Mouse (Mus musculus) testis, adult 2 months (tissue): ENCODE results near the gene Negr1.

ENCODE experiments used
- CTCF ChIP-seq: fragments of 200-500 bp; IDR thresholded peaks from 2 replicates; pipeline ENCODE4 v1.5.1; 2012; ENCODE audit warnings: low read depth, mild to moderate bottlenecking, inconsistent platforms, low read length, moderate library complexity; ENCODE audit not compliant: control insufficient read depth, insufficient read depth, insufficient replicate concordance
- POLR2A ChIP-seq: fragments of 200-500 bp; IDR thresholded peaks from 2 replicates; pipeline ENCODE4 v1.6.1; 2012; ENCODE audit warnings: low read depth, mild to moderate bottlenecking, inconsistent platforms, low read length, moderate library complexity; ENCODE audit not compliant: control insufficient read depth

- no peak for TF ChIP-seq POLR2A
- no peak for TF ChIP-seq CTCF
Measured at GRCm38 (mm10) chr3:156838550-156838949, 277.0 kb downstream of the Negr1 start.
